Mouse (Mus musculus) megakaryocyte-erythroid progenitor cell, adult 5 weeks (primary cell): ENCODE results near the gene Gna14. TPM values are rescaled to one million over a fixed set of nuclear protein-coding genes. Genes with fewer than 3 reads are reported as not detected.

Source experiments
- polyA plus RNA-seq: library from polyadenylated mRNA; stranded (reverse); fragments of >175 nt; gene quantifications from 2 replicates; pipeline ENCODE4 v1.2.3, GENCODE M21; 2012

Gene Gna14
- polyA plus RNA-seq = 0.76 and 1.8 TPM in 2 replicates

DNA sequence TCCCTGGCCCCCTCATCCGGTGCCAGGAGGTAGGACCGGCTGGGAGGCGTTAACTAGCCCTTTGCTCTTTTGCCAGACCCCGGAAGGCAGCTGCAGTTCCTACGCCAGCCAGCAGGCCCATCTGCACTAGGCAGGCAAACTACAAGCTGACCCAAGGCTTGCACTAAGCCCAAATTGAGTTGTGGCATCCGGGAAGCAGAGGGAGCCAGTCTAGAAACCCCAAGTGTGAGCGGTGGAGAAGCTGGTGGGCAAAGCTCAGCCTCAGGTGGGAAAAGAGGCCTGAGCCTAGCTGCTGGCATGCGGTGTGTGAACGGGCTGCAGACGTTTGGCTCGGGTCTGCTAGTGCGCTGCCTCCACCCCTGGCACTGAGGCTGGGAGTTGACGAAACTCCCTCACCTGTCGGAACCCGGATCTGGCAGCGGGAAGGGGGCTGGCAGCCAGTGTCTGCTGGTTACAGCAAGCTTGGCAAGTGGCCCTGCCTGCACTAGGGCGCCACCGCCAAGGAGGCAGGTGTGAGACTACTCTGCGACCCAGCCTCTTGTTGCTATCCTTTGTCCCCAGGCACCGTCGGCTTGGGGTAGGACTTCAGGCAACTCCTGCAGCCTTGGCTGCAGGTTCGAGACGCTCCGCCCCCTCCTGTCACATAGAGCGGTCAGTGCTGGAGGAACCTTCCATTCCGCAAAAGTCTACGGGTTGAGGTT, at the start of gene Gna14:
TSS of gene Gna14 (plus strand) at position 232 of the 701 bp plus-strand sequence.

